Mouse (Mus musculus) bone marrow, adult 2 months (tissue): ENCODE measurements around the gene F3.

Experiments used
- CTCF ChIP-seq: fragments of 200-500 bp; IDR thresholded peaks from 2 replicates; pipeline ENCODE4 v1.5.1; 2011; ENCODE audit warnings: low read length, control low read depth; ENCODE audit not compliant: control insufficient read depth, insufficient read depth
- POLR2A ChIP-seq: fragments of 200-500 bp; IDR thresholded peaks from 2 replicates; pipeline ENCODE4 v1.6.1; 2011; ENCODE audit warnings: low read depth, mild to moderate bottlenecking, control low read depth, low read length, borderline replicate concordance; ENCODE audit not compliant: control insufficient read depth

- TF ChIP-seq CTCF (no peak), POLR2A (no peak)
Measured at GRCm38 (mm10) chr3:121766048-121766447, 42.7 kb downstream of the F3 start.
